Mouse (Mus musculus): ENCODE results near the gene Alb. TPM values are rescaled to one million over a fixed set of nuclear protein-coding genes. Genes with fewer than 3 reads are reported as not detected.

Gene Alb
- polyA plus RNA-seq, 1 experiment: 0.23 TPM

DNA sequence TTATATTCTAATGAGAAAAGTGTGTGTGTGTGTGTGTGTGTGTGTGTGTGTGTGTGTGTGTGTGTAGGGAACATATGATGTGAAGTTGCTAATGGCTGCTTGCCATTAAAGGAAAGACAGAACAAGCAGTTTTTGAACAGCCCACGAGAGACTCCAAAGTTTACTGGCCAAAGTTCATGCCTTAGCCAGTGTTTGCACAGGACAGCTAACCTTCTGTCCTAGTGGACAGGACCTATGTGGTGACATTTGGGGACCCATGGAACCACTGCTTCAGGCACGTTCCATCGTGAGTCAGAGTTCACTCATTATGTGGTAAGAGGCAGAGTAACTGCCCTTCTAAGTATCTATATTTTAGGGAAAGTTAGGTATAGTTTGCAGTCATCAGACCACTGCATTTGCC, 13.1 kb upstream of the Alb start:
- TF ChIP-seq POLR2A (IDR thresholded peaks at IDR 0.05; ENCODE audit: control insufficient read depth, extremely low read depth, insufficient read depth, low read length, poor library complexity): no peak
- no peak for TF ChIP-seq CTCF (IDR thresholded peaks at IDR 0.05; ENCODE audit: borderline replicate concordance, control insufficient read depth, extremely low read depth, insufficient read depth, low read length, poor library complexity)
- no peaks in the 10 kb centered on the region for H3K36me3 ChIP-seq (ENCODE audit: control insufficient read depth, insufficient read depth, low read length)
- H3K4me3 ChIP-seq (ENCODE audit: control insufficient read depth, insufficient read depth, low read length): no peak overlapping the region
- no peaks in the 10 kb centered on the region for H3K4me1 ChIP-seq (replicated peaks; ENCODE audit: control insufficient read depth, insufficient read depth, low read length)
- no peaks in the 10 kb centered on the region for H3K27me3 ChIP-seq (ENCODE audit: control insufficient read depth, insufficient read depth, low read length)
- DNase-seq: no peak
- no peak overlapping the region for H3K27ac ChIP-seq (ENCODE audit: control insufficient read depth, insufficient read depth, low read length)
- 89% methylated on average over 3 of the region's 3 CpGs for WGBS

GRCm38 (mm10) chr5:90449961-90450360, 10.7 kb upstream of the Alb start:
- no peak overlapping the region for H3K4me3 ChIP-seq (ENCODE audit: control insufficient read depth, insufficient read depth, low read length)
- no peaks in the 10 kb centered on the region for H3K27me3 ChIP-seq (ENCODE audit: control insufficient read depth, insufficient read depth, low read length)
- 91% methylated on average over 5 of the region's 5 CpGs for WGBS
- no peak overlapping the region for H3K27ac ChIP-seq (ENCODE audit: control insufficient read depth, insufficient read depth, low read length)
- no peak for TF ChIP-seq CTCF (IDR thresholded peaks at IDR 0.05; ENCODE audit: borderline replicate concordance, control insufficient read depth, extremely low read depth, insufficient read depth, low read length, poor library complexity)
- 0 out of 2 replicates have a peak, but pooled peaks cover 2% of the 10 kb centered on the region for H3K4me1 ChIP-seq (replicated peaks; ENCODE audit: control insufficient read depth, insufficient read depth, low read length)
- DNase-seq: no peak
- H3K36me3 ChIP-seq (ENCODE audit: control insufficient read depth, insufficient read depth, low read length): no peaks in the 10 kb centered on the region

DNA sequence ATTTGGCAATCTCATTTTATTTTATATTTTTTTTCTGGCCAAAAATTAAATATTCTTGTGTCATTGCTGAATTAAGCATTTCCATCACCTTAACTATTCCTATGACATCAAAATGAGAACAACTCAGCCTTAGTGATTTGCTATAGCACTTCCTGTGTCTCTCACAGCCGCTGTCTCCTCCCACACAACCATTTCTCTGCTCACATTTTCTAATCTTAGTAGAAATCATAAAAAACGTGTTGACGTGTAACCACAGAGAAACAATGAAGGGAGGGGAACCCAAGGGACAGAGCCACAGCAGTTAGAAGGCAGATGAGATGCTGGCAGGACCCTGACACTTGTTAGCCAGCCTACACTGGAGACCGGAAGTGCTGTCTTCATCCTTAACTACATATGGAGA, 8.0 kb upstream of the Alb start:
- WGBS: 21% methylated on average over 4 of the region's 4 CpGs
- H3K36me3 ChIP-seq (ENCODE audit: control insufficient read depth, insufficient read depth, low read length): no peaks in the 10 kb centered on the region
- no peak for DNase-seq

DNA sequence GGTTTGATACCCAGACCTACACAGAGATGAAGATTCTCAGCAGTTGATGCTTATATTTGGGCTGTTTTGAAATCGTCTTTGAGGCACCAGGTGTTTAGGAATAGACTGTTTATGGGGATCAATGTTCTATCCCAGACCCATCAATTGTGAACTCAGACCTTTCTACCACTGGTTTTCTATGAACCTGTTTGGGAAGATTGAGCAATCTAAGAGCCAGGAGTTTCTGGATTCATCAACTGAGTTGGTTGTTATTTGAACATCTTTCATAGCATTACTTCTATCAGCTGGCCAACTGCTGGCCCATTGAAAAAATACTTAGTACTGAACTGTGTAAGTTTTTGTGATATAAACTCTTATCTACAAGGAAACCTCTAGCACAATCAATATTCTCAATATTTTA, 3.5 kb upstream of the Alb start:
- 0 out of 2 replicates have a peak, but pooled peaks cover 2% of the 10 kb centered on the region for H3K4me1 ChIP-seq (replicated peaks; ENCODE audit: control insufficient read depth, insufficient read depth, low read length)
- TF ChIP-seq CTCF (IDR thresholded peaks at IDR 0.05; ENCODE audit: borderline replicate concordance, control insufficient read depth, extremely low read depth, insufficient read depth, low read length, poor library complexity) (no peak), POLR2A (IDR thresholded peaks at IDR 0.05; ENCODE audit: control insufficient read depth, extremely low read depth, insufficient read depth, low read length, poor library complexity) (no peak)
- no peak overlapping the region for H3K4me3 ChIP-seq (ENCODE audit: control insufficient read depth, insufficient read depth, low read length)
- no peaks in the 10 kb centered on the region for H3K36me3 ChIP-seq (ENCODE audit: control insufficient read depth, insufficient read depth, low read length)
- no peak overlapping the region for H3K27ac ChIP-seq (ENCODE audit: control insufficient read depth, insufficient read depth, low read length)
- no peaks in the 10 kb centered on the region for H3K27me3 ChIP-seq (ENCODE audit: control insufficient read depth, insufficient read depth, low read length)
- WGBS: 91% methylated on average over 1 of the region's 1 CpGs
- DNase-seq: no peak

More for the DNA sequence above, 8.0 kb upstream of the Alb start:
- H3K27me3 ChIP-seq (ENCODE audit: control insufficient read depth, insufficient read depth, low read length): no peaks in the 10 kb centered on the region
- no peak for TF ChIP-seq POLR2A (IDR thresholded peaks at IDR 0.05; ENCODE audit: control insufficient read depth, extremely low read depth, insufficient read depth, low read length, poor library complexity)
- no peak for TF ChIP-seq CTCF (IDR thresholded peaks at IDR 0.05; ENCODE audit: borderline replicate concordance, control insufficient read depth, extremely low read depth, insufficient read depth, low read length, poor library complexity)
- no peak overlapping the region for H3K4me3 ChIP-seq (ENCODE audit: control insufficient read depth, insufficient read depth, low read length)
- 0 out of 2 replicates have a peak, but pooled peaks cover 2% of the 10 kb centered on the region for H3K4me1 ChIP-seq (replicated peaks; ENCODE audit: control insufficient read depth, insufficient read depth, low read length)
- H3K27ac ChIP-seq (ENCODE audit: control insufficient read depth, insufficient read depth, low read length): no peak overlapping the region

GRCm38 (mm10) chr5:90458727-90459126, 2.0 kb upstream of the Alb start:
- WGBS: 75% methylated on average over 5 of the region's 5 CpGs
- no peaks in the 10 kb centered on the region for H3K36me3 ChIP-seq (ENCODE audit: control insufficient read depth, insufficient read depth, low read length)
- H3K27me3 ChIP-seq (ENCODE audit: control insufficient read depth, insufficient read depth, low read length): no peaks in the 10 kb centered on the region
- no peak overlapping the region for H3K4me3 ChIP-seq (ENCODE audit: control insufficient read depth, insufficient read depth, low read length)
- no peak for DNase-seq
- no peak overlapping the region for H3K27ac ChIP-seq (ENCODE audit: control insufficient read depth, insufficient read depth, low read length)
- H3K4me1 ChIP-seq (replicated peaks; ENCODE audit: control insufficient read depth, insufficient read depth, low read length): no peaks in the 10 kb centered on the region
- TF ChIP-seq CTCF (IDR thresholded peaks at IDR 0.05; ENCODE audit: borderline replicate concordance, control insufficient read depth, extremely low read depth, insufficient read depth, low read length, poor library complexity) (no peak), POLR2A (IDR thresholded peaks at IDR 0.05; ENCODE audit: control insufficient read depth, extremely low read depth, insufficient read depth, low read length, poor library complexity) (no peak)

DNA sequence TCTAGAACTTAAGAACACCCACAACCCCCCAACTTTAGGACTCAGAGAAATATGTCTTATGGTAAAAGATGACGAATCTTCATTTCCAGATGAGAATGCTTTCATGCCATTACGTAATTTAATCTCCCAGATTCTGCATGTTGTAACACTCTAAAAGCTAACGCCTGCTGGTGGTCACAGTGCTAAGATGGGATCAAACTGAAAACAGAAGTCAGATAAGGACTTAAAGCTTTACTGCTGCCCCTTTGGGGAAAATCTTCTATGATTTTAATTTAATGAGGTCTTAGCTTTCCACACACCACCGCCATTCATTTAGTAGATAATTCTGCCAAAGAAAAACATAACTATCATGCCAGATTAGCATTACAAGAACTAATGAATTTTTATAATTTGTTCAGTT, 6.1 kb downstream of the Alb start:
- Histone ChIP-seq H3K27ac (ENCODE audit: control insufficient read depth, insufficient read depth, low read length) (no peak overlapping the region), H3K36me3 (ENCODE audit: control insufficient read depth, insufficient read depth, low read length) (no peaks in the 10 kb centered on the region), H3K27me3 (ENCODE audit: control insufficient read depth, insufficient read depth, low read length) (no peaks in the 10 kb centered on the region), H3K4me3 (ENCODE audit: control insufficient read depth, insufficient read depth, low read length) (no peak overlapping the region), H3K4me1 (replicated peaks; ENCODE audit: control insufficient read depth, insufficient read depth, low read length) (no peaks in the 10 kb centered on the region)
- DNase-seq: no peak
- TF ChIP-seq CTCF (IDR thresholded peaks at IDR 0.05; ENCODE audit: borderline replicate concordance, control insufficient read depth, extremely low read depth, insufficient read depth, low read length, poor library complexity) (no peak), POLR2A (IDR thresholded peaks at IDR 0.05; ENCODE audit: control insufficient read depth, extremely low read depth, insufficient read depth, low read length, poor library complexity) (no peak)
- WGBS: 90% methylated on average over 4 of the region's 4 CpGs

- TF ChIP-seq CTCF (IDR thresholded peaks at IDR 0.05; ENCODE audit: borderline replicate concordance, control insufficient read depth, extremely low read depth, insufficient read depth, low read length, poor library complexity): no peak
- TF ChIP-seq POLR2A (IDR thresholded peaks at IDR 0.05; ENCODE audit: control insufficient read depth, extremely low read depth, insufficient read depth, low read length, poor library complexity): no peak
- Histone ChIP-seq H3K36me3 (ENCODE audit: control insufficient read depth, insufficient read depth, low read length) (no peaks in the 10 kb centered on the region), H3K4me1 (replicated peaks; ENCODE audit: control insufficient read depth, insufficient read depth, low read length) (no peaks in the 10 kb centered on the region), H3K27me3 (ENCODE audit: control insufficient read depth, insufficient read depth, low read length) (no peaks in the 10 kb centered on the region), H3K27ac (ENCODE audit: control insufficient read depth, insufficient read depth, low read length) (no peak overlapping the region), H3K4me3 (ENCODE audit: control insufficient read depth, insufficient read depth, low read length) (no peak overlapping the region)
- no peak for DNase-seq
- 93% methylated on average over 6 of the region's 6 CpGs for WGBS
Measured at GRCm38 (mm10) chr5:90467245-90467644, 6.5 kb downstream of the Alb start.
